Comparison of ENCODE assay signal across 8 mouse cellular contexts in the genomic region with DNA sequence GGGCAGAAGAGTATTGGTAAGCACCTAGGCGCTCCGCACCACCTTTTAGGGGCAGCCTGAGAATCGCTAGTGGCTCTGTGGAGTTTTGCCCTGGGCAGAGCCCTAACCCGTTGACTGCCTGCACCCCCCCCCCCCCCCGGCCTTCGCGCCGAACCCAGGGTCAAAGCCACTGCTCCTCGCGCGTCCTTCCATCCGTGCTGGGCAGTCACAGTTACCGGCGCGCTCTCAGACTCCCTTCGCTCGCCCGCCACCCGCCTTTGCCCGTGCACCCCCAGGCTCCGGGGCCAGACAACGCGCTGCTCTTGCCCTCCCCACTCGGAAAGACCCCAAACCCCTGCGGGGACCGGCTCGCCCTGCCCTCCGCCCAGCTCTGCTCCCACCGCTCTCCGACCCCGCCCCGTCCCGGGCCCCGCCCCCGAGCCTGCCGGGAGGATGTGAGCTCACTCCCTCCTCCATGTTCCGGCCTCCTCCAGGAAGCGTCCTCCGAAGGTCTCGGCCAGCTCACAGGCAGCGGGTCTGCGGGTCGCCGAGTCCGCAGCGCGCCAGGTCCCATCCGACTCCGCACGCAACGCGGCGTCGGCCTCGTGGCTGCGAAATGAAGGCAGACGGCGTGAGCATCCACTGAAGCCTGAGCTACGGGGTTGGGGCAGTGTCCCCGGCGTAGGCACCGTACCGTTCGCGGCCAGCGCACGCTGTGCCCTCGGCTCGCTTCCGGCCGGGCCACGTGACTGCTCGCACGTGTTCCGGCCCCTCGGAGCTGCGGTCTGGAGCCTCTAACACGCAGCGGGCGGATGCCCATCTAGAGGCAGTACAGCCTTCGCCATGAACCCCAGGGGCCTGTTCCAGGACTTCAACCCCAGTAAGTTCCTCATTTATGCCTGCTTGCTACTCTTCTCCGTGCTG. TPM values are rescaled to one million over a fixed set of nuclear protein-coding genes. Genes with fewer than 3 reads are reported as not detected.
DNase-seq lines count a peak whose midpoint lies in the region; ATAC-seq and TF ChIP-seq lines count a peak whose summit lies in the region.

Gene Tmem185b, plus strand, starts transcription at position 472 of the 903 bp plus-strand sequence.

- H3K27ac ChIP-seq in embryonic facial prominence, embryonic 14.5 days (replicated peaks; ENCODE audit: low read depth, low read length), result peak within 1 kb of the TSS; percentile 82
- H3K27ac ChIP-seq in heart, embryonic 10.5 days, result peak within 1 kb of the TSS; percentile 93
- peak within 1 kb of the TSS; percentile 86 for H3K27ac ChIP-seq in kidney, embryonic 15.5 days
- peak within 1 kb of the TSS; percentile 88 for H3K27ac ChIP-seq in limb, embryonic 15.5 days
- H3K27ac ChIP-seq in midbrain, postnatal 0 days (ENCODE audit: low read depth, low read length), result peak within 1 kb of the TSS; percentile 78

- H3K4me3 ChIP-seq in embryonic facial prominence, embryonic 14.5 days (ENCODE audit: low read depth, low read length), result peak within 1 kb of the TSS; percentile 66
- H3K4me3 ChIP-seq in heart, embryonic 10.5 days, result peak within 1 kb of the TSS; percentile 82
- H3K4me3 ChIP-seq in kidney, embryonic 15.5 days (replicated peaks), result peak within 1 kb of the TSS; percentile 62
- peak within 1 kb of the TSS; percentile 72 for H3K4me3 ChIP-seq in limb, embryonic 15.5 days
- peak within 1 kb of the TSS; percentile 65 for H3K4me3 ChIP-seq in midbrain, postnatal 0 days (ENCODE audit: low read depth, low read length)

- peak; percentile 95 for DNase-seq in A20 (ENCODE audit: low read depth, low spot score)
- peak; percentile 78 to 92 for DNase-seq in adrenal gland, postnatal 4 days (ENCODE audit: low spot score in 2 of 2)
- peak; percentile 93 for DNase-seq in embryonic facial prominence, embryonic 14.5 days (ENCODE audit: low spot score)
- DNase-seq in heart, embryonic 10.5 days (ENCODE audit: low spot score), result peak; percentile 96
- peak; percentile 83 for DNase-seq in midbrain, postnatal 0 days (ENCODE audit: low spot score)
- DNase-seq in spleen, postnatal 10 days (ENCODE audit: low spot score in 2 of 2), result peak; percentile 79 to 87

- H3K9ac ChIP-seq in embryonic facial prominence, embryonic 14.5 days (ENCODE audit: low read depth, low read length), result peak within 1 kb of the TSS; percentile 77
- H3K9ac ChIP-seq in kidney, embryonic 15.5 days, result peak within 1 kb of the TSS; percentile 66
- H3K9ac ChIP-seq in limb, embryonic 15.5 days, result peak within 1 kb of the TSS; percentile 73
- H3K9ac ChIP-seq in midbrain, postnatal 0 days (replicated peaks; ENCODE audit: low read length, poor library complexity, severe bottlenecking), result peak within 1 kb of the TSS; percentile 81

- ATAC-seq in embryonic facial prominence, embryonic 14.5 days (ENCODE audit: low read depth), result peak; percentile 98
- peak; percentile 97 for ATAC-seq in kidney, embryonic 15.5 days (replicated peaks; ENCODE audit: low FRiP score)
- ATAC-seq in limb, embryonic 15.5 days (ENCODE audit: insufficient number of reproducible peaks, low FRiP score, low TSS enrichment, low read depth), result peak; percentile 92
- ATAC-seq in midbrain, postnatal 0 days (ENCODE audit: low FRiP score), result peak; percentile 95

- TF ChIP-seq CTCF in midbrain, postnatal 0 days (IDR thresholded peaks at IDR 0.05), result no peak

- peaks cover 15% of the 10 kb centered on the region for H3K4me1 ChIP-seq in embryonic facial prominence, embryonic 14.5 days (ENCODE audit: control insufficient read depth, insufficient read depth, low read length)
- peaks cover 29% of the 10 kb centered on the region for H3K4me1 ChIP-seq in heart, embryonic 10.5 days
- H3K4me1 ChIP-seq in kidney, embryonic 15.5 days, result peaks cover 30% of the 10 kb centered on the region
- peaks cover 25% of the 10 kb centered on the region for H3K4me1 ChIP-seq in limb, embryonic 15.5 days
- peaks cover 12% of the 10 kb centered on the region; the same call in 1 of the 2 replicates for H3K4me1 ChIP-seq in midbrain, postnatal 0 days (ENCODE audit: insufficient read depth, low read length)

- H3K9me3 ChIP-seq in embryonic facial prominence, embryonic 14.5 days (ENCODE audit: control insufficient read depth, low read length), result peaks cover 19% of the 10 kb centered on the region
- H3K9me3 ChIP-seq in heart, embryonic 10.5 days, result peaks cover 9% of the 10 kb centered on the region; the same call in 1 of the 2 replicates
- peaks cover 17% of the 10 kb centered on the region for H3K9me3 ChIP-seq in kidney, embryonic 15.5 days (replicated peaks)
- peaks cover 4% of the 10 kb centered on the region; the same call in 1 of the 2 replicates for H3K9me3 ChIP-seq in limb, embryonic 15.5 days
- no peaks in the 10 kb centered on the region for H3K9me3 ChIP-seq in midbrain, postnatal 0 days (ENCODE audit: low read length)

- WGBS in embryonic facial prominence, embryonic 14.5 days, result 7% methylated on average over 13 of the region's 82 CpGs
- WGBS in heart, embryonic 10.5 days, result 2% methylated on average over 82 of the region's 82 CpGs
- 2% methylated on average over 77 of the region's 82 CpGs for WGBS in kidney, embryonic 15.5 days
- 2% methylated on average over 77 of the region's 82 CpGs for WGBS in limb, embryonic 15.5 days
- WGBS in midbrain, postnatal 0 days, result 1% methylated on average over 64 of the region's 82 CpGs

- H3K36me3 ChIP-seq in embryonic facial prominence, embryonic 14.5 days (ENCODE audit: control insufficient read depth, insufficient read depth, low read length), result peaks cover 27% of the 10 kb centered on the region
- H3K36me3 ChIP-seq in heart, embryonic 10.5 days, result peaks cover 34% of the 10 kb centered on the region
- peaks cover 34% of the 10 kb centered on the region for H3K36me3 ChIP-seq in kidney, embryonic 15.5 days
- peaks cover 24% of the 10 kb centered on the region for H3K36me3 ChIP-seq in limb, embryonic 15.5 days
- peaks cover 12% of the 10 kb centered on the region; the same call in 1 of the 2 replicates for H3K36me3 ChIP-seq in midbrain, postnatal 0 days (ENCODE audit: insufficient read depth, low read length)

- H3K27me3 ChIP-seq in embryonic facial prominence, embryonic 14.5 days (replicated peaks; ENCODE audit: control insufficient read depth, insufficient read depth, low read length), result no peaks in the 10 kb centered on the region
- H3K27me3 ChIP-seq in heart, embryonic 10.5 days (ENCODE audit: insufficient read depth, poor library complexity, severe bottlenecking), result no peaks in the 10 kb centered on the region
- no peaks in the 10 kb centered on the region for H3K27me3 ChIP-seq in kidney, embryonic 15.5 days
- no peaks in the 10 kb centered on the region for H3K27me3 ChIP-seq in limb, embryonic 15.5 days
- H3K27me3 ChIP-seq in midbrain, postnatal 0 days (ENCODE audit: insufficient read depth, low read length), result no peaks in the 10 kb centered on the region

- peak within 1 kb of the TSS; percentile 90 for H3K4me2 ChIP-seq in embryonic facial prominence, embryonic 14.5 days (ENCODE audit: low read depth, low read length)
- peak within 1 kb of the TSS; percentile 89 for H3K4me2 ChIP-seq in kidney, embryonic 15.5 days
- H3K4me2 ChIP-seq in limb, embryonic 15.5 days, result peak within 1 kb of the TSS; percentile 92
- peak within 1 kb of the TSS; percentile 90 for H3K4me2 ChIP-seq in midbrain, postnatal 0 days (ENCODE audit: low read depth, low read length, poor library complexity, severe bottlenecking)

RNA-seq across cellular contexts. Expression of gene Tmem185b, which starts in this region (rescaled TPM):
- 10 to 100 TPM; 20.3 to 21.3 TPM for total RNA-seq in adrenal gland, postnatal 4 days (2021)
- polyA plus RNA-seq in embryonic facial prominence, embryonic 14.5 days (2014; fragmentation: Nextera tagmentation; extraction: Ambion mirVana), result 25.3 and 25.8 TPM in 2 replicates
- 22.3 and 24.8 TPM in 2 replicates for polyA plus RNA-seq in heart, embryonic 10.5 days (2016; fragmentation: Nextera tagmentation; extraction: Ambion mirVana)
- 29.8 and 31.4 TPM in 2 replicates for polyA plus RNA-seq in kidney, embryonic 15.5 days (2015; fragmentation: Nextera tagmentation; extraction: Ambion mirVana)
- polyA plus RNA-seq in limb, embryonic 15.5 days (2015; fragmentation: Nextera tagmentation; extraction: Ambion mirVana), result 24.6 and 27.1 TPM in 2 replicates
- 20.9 and 22.7 TPM in 2 replicates for total RNA-seq in midbrain, postnatal 0 days (2014; rRNA removed)
- polyA plus RNA-seq in midbrain, postnatal 0 days (2015; fragmentation: Nextera tagmentation; extraction: Ambion mirVana), result 12.6 and 13.8 TPM in 2 replicates

Comparison
In these comparisons a context has a peak if more than half of its experiments do, and no peak if none do; other contexts are left out.
1. Peak in every context shown above with its lines: DNase-seq, ATAC-seq, H3K4me3 ChIP-seq and H3K27ac ChIP-seq.